Mouse (Mus musculus) layer of hippocampus, postnatal 36 days (tissue): ENCODE measurements around the gene Top3b. TPM values are rescaled to one million over a fixed set of nuclear protein-coding genes. Genes with fewer than 3 reads are reported as not detected.
A peak's percentile ranks its signal among the peaks of the same experiment; 100 is the strongest.
"Not testable (repeated sequence)": the region's sequence is repeated elsewhere in the genome, so short reads cannot be mapped to it uniquely, and the experiment has no call there.

Experiments used
- DNase-seq, 2 experiments: peaks; one replicate each; pipeline ENCODE4 v3.0.0; 2022
- total RNA-seq, 2 experiments: library from RNA; stranded (reverse); gene quantifications; 2 replicates each; pipeline ENCODE4 v1.2.3; 2021

Gene Top3b
- total RNA-seq = 10 to 100 TPM; 56.6 to 71.4 TPM

- DNase-seq = peak; percentile 87 to 88
These were observed at the start of gene Top3b, which contains the start of gene Vpreb1 for GRCm38 (mm10) chr16:16870617-16871331. Gene Top3b (plus strand): TSS chr16:16870736. Gene Vpreb1 (minus strand): TSS chr16:16870843.

GRCm38 (mm10) chr16:16825476-16825875, 45.1 kb upstream of the Top3b start:
- DNase-seq = no peak

- no peak for DNase-seq
These were observed 44.3 kb upstream of the Top3b start for GRCm38 (mm10) chr16:16826223-16826622.

- DNase-seq = peak; percentile 50 to 53
These were observed 41.5 kb upstream of the Top3b start, which contains the start of gene Spag6l for GRCm38 (mm10) chr16:16828757-16829615. Gene Spag6l (minus strand): TSS chr16:16829456.

- no peak for DNase-seq
These were observed 40.9 kb upstream of the Top3b start for GRCm38 (mm10) chr16:16829671-16830070.

GRCm38 (mm10) chr16:16849196-16849595, 21.3 kb upstream of the Top3b start:
- no peak for DNase-seq

- no peak for DNase-seq
These were observed 18.1 kb upstream of the Top3b start for GRCm38 (mm10) chr16:16852411-16852810.

- DNase-seq = peak in 1 of 2 experiments; percentile 18
These were observed 15.7 kb upstream of the Top3b start for GRCm38 (mm10) chr16:16854836-16855235.

GRCm38 (mm10) chr16:16855541-16855940, 15.0 kb upstream of the Top3b start:
- no peak for DNase-seq

- not testable (repeated sequence) for DNase-seq
These were observed 14.5 kb upstream of the Top3b start for GRCm38 (mm10) chr16:16856054-16856453.

- no peak for DNase-seq
These were observed 13.6 kb upstream of the Top3b start for GRCm38 (mm10) chr16:16856731-16857476.

- DNase-seq = no peak
These were observed 8.2 kb upstream of the Top3b start for GRCm38 (mm10) chr16:16862288-16862687.

- no peak for DNase-seq
These were observed 6.6 kb upstream of the Top3b start, which contains the start of gene Igll1 for GRCm38 (mm10) chr16:16863978-16864377. Gene Igll1 (minus strand): TSS chr16:16863985.

- no peak for DNase-seq
These were observed 5.3 kb upstream of the Top3b start for GRCm38 (mm10) chr16:16865217-16865616.

- DNase-seq = no peak
These were observed 4.6 kb upstream of the Top3b start for GRCm38 (mm10) chr16:16865696-16866561.

- no peak for DNase-seq
These were observed 307 bp upstream of the Top3b start for GRCm38 (mm10) chr16:16870241-16870616.

GRCm38 (mm10) chr16:16879025-16879424, 8.5 kb downstream of the Top3b start:
- no peak for DNase-seq

- no peak for DNase-seq
These were observed 17.8 kb downstream of the Top3b start for GRCm38 (mm10) chr16:16888341-16888740.

GRCm38 (mm10) chr16:16892366-16892765, 21.8 kb downstream of the Top3b start:
- DNase-seq = no peak

- no peak for DNase-seq
These were observed 25.5 kb downstream of the Top3b start for GRCm38 (mm10) chr16:16896015-16896381.

- DNase-seq = peak; percentile 95 to 97
These were observed 26.0 kb downstream of the Top3b start, which contains the start of gene Ppm1f for GRCm38 (mm10) chr16:16896382-16897055. Gene Ppm1f (plus strand): TSS chr16:16896469.
